Mouse (Mus musculus): ENCODE data around the gene Kcnd3. TPM values are rescaled to one million over a fixed set of nuclear protein-coding genes. Genes with fewer than 3 reads are reported as not detected.

Kcnd3 gene
- polyA plus RNA-seq, 1 experiment = not detected

DNA sequence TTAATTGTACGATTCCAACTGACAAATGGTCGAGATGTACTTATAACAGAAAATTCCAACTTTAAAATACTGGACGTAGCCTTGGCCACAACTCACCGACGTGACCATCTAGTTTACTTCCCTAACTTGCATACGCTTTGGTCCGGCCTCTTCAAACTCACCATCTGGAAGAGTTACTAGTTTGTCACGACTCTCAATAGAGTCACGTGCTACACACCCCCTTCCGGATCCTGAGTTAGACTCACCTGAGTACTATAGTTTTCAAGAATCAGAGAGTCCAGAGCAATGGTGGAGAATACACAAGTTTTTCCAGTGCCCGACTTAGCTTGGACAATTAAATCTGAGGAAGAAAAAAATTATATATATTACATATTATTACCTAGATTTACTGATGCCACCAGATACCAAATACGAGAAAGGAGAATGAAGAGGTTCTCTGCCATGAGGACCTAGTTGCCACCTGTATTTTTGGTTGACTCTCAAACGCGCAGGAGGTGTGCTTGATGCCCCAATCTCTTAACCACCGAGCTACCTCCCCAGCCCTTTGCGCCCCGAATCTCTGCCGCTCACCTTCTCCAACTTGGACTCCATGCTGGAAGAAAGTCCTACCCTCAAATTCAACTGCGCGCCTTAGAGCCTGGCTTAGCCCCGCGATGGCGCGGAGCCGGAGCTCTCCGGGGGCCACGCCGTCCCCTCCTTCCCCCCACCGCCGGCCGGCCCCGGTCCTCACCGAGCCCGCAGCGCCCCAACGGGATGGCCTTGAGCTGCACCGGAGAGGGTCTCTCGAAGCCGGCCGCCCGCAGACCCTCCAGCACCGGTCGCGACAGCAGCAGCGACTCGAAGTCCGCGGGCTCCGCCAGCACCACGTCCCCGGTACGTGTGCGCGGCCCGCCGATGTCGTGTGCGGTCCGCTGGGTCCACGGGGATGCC is 234.5 kb downstream of the Kcnd3 start:
- no peak for TF ChIP-seq GATA1 (IDR thresholded peaks at IDR 0.05; ENCODE audit: borderline replicate concordance, low read length)
- TF ChIP-seq FLI1 (IDR thresholded peaks at IDR 0.05; ENCODE audit: low read length) = no peak
- peaks cover 30% of the 10 kb centered on the region for H3K36me3 ChIP-seq (replicated peaks; ENCODE audit: low read length)

GRCm38 (mm10) chr3:105687324-105688060 is 235.4 kb downstream of the Kcnd3 start, which contains the start of gene Ddx20:
Gene Ddx20 (minus strand): TSS chr3:105687574.
- H3K4me1 ChIP-seq = peaks cover 35% of the 10 kb centered on the region
- TF ChIP-seq GATA1 (IDR thresholded peaks at IDR 0.05; ENCODE audit: borderline replicate concordance, low read length) (no peak), FLI1 (IDR thresholded peaks at IDR 0.05; ENCODE audit: low read length) (peak; percentile 47; the same call in 1 of the 2 replicates)
- H3K36me3 ChIP-seq (replicated peaks; ENCODE audit: low read length) = peaks cover 23% of the 10 kb centered on the region
- peak within 1 kb of the TSS; percentile 99 for H3K4me3 ChIP-seq (replicated peaks)
- no peaks in the 10 kb centered on the region for H3K9me3 ChIP-seq
- peaks cover 2% of the 10 kb centered on the region for H3K27me3 ChIP-seq (replicated peaks)

More for the DNA sequence above, 234.5 kb downstream of the Kcnd3 start:
- H3K27me3 ChIP-seq (replicated peaks) = no peaks in the 10 kb centered on the region
- no peaks in the 10 kb centered on the region for H3K9me3 ChIP-seq
- peak overlapping the region; percentile 99 for H3K4me3 ChIP-seq (replicated peaks)
- H3K4me1 ChIP-seq = peaks cover 35% of the 10 kb centered on the region

DNA sequence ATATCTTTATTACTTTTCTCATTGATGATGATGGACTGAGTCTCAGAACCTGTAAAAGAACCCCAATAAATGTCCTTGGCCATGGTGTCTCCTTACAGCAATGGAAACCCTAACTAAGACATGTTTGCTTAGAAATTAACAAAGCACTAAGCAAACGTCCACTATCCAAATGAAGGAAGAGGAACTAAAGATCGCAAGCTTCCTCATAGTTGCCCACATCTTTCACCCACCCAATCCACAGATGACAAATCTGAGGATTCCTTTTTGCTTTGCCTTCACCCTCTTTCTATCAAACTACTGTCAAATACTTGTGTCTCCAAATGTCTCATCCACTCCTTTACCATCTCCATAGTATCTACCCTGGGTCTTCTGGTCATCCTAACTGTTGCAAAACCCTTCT is 236.4 kb downstream of the Kcnd3 start:
- TF ChIP-seq GATA1 (IDR thresholded peaks at IDR 0.05; ENCODE audit: borderline replicate concordance, low read length) = no peak
- TF ChIP-seq FLI1 (IDR thresholded peaks at IDR 0.05; ENCODE audit: low read length) = no peak
- H3K4me3 ChIP-seq (replicated peaks) = no peak overlapping the region

GRCm38 (mm10) chr3:105693327-105694080 is 241.4 kb downstream of the Kcnd3 start:
- Histone ChIP-seq H3K27me3 (replicated peaks) (peaks cover 40% of the 10 kb centered on the region), H3K36me3 (replicated peaks; ENCODE audit: low read length) (no peaks in the 10 kb centered on the region), H3K4me1 (peaks cover 47% of the 10 kb centered on the region), H3K9me3 (no peaks in the 10 kb centered on the region), H3K4me3 (replicated peaks) (no peak overlapping the region)
- TF ChIP-seq FLI1 (IDR thresholded peaks at IDR 0.05; ENCODE audit: low read length) (no peak), GATA1 (IDR thresholded peaks at IDR 0.05; ENCODE audit: borderline replicate concordance, low read length) (no peak)

More for the DNA sequence above, 236.4 kb downstream of the Kcnd3 start:
- Histone ChIP-seq H3K27me3 (replicated peaks) (peaks cover 8% of the 10 kb centered on the region), H3K4me1 (peaks cover 39% of the 10 kb centered on the region), H3K9me3 (no peaks in the 10 kb centered on the region), H3K36me3 (replicated peaks; ENCODE audit: low read length) (peaks cover 13% of the 10 kb centered on the region)

DNA sequence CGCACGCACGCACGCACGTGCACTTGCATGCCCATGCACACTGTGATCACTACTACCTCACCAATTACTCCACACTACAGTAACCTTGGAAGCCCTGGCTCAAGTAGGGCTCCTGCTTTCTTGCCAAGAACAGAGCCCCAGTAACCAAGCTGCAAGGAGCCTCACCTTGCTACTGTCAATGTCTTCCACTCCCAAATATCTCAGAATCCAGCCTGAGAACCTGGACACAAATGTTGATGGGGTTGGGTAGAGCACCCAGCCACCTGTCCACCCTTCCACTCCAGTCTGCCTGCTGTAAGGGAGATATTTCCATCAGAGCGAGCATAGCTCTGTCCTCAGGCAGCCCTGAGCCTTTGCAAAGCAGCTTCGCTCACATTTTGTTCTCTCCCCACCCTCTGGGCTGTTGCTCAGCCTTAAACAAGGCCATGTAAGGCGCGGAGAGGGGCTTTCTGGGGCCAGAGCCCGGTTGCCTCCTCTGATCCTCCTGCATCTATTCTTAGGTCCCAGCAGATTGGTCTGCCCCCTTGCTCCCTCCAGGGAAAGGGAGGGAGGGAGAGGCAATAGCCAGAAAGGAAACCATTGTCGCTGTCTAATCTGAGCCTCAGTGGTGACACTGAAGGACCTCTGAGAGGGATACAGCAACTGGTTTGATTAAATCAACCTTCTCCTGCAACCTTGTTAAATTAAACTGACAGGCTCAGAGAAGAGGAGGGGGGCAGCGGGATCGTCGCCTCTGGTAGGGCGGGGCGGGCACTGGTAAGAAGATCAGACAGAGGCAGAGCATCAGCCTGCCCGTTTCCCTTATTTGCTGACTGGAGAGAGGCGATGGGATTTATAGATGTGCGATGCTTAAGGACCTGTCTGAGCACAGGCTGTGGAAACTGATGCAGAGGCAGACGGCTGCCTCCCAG is 243.6 kb downstream of the Kcnd3 start:
- Histone ChIP-seq H3K4me1 (peaks cover 56% of the 10 kb centered on the region), H3K27me3 (replicated peaks) (peaks cover 40% of the 10 kb centered on the region), H3K36me3 (replicated peaks; ENCODE audit: low read length) (no peaks in the 10 kb centered on the region), H3K9me3 (no peaks in the 10 kb centered on the region), H3K4me3 (replicated peaks) (peak overlapping the region; percentile 19)
- no peak for TF ChIP-seq FLI1 (IDR thresholded peaks at IDR 0.05; ENCODE audit: low read length)
- no peak for TF ChIP-seq GATA1 (IDR thresholded peaks at IDR 0.05; ENCODE audit: borderline replicate concordance, low read length)

DNA sequence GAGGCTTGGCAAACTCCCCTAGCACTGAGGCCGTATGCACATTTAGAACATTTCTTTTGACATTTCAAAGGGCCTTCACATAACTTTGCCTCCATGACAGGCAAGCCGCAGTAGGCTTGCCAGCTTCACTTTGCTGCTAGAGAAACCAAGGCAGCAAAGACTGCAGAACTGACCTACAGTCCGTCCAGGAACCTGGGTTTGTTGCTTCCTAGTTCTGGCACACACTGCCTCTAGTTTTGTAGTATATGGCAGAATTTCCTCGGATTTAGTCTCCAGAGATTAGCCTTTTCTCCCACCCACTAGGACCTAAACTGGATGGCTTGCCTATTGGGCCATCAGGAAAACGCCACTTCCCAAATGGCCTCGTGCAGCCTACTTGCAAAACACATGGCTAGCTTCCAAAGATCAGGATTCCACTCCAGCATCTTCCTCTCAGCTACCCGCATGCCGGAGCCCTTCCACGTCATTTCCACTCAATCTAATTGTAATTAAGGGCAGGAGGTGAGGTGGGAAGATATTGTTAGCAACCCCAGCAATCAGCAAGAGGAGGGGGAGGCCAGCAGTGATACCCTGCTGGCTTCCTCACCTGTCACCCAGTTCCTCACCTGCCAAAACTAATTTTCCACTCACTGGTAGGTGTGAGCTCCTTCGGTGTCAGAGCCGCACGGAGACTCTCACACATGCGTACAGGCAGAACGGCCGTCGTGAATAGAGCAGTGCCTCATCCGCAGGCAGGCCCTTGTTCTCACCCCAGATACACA is 244.4 kb downstream of the Kcnd3 start:
- TF ChIP-seq FLI1 (IDR thresholded peaks at IDR 0.05; ENCODE audit: low read length) (no peak), GATA1 (IDR thresholded peaks at IDR 0.05; ENCODE audit: borderline replicate concordance, low read length) (no peak)
- H3K4me3 ChIP-seq (replicated peaks) = peak overlapping the region; percentile 19
- no peaks in the 10 kb centered on the region for H3K9me3 ChIP-seq
- H3K4me1 ChIP-seq = peaks cover 65% of the 10 kb centered on the region
- H3K36me3 ChIP-seq (replicated peaks; ENCODE audit: low read length) = no peaks in the 10 kb centered on the region
- peaks cover 40% of the 10 kb centered on the region for H3K27me3 ChIP-seq (replicated peaks)

DNA sequence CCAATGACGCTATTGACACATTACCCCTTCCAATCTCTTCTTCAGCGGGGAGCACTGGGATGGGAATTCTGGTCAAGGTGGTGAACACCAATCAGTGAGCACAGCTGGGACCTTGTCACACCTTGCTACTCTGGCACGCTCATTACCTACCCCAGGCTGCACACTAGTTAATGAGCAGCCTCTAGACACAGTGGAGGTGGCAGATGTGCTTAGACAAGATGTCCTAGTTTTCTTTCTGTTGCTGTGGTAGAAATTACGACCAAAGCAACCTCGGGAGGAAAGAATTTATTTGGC is 245.0 kb downstream of the Kcnd3 start:
- Histone ChIP-seq H3K36me3 (replicated peaks; ENCODE audit: low read length) (no peaks in the 10 kb centered on the region), H3K4me3 (replicated peaks) (no peak overlapping the region), H3K27me3 (replicated peaks) (peaks cover 38% of the 10 kb centered on the region), H3K4me1 (peaks cover 70% of the 10 kb centered on the region), H3K9me3 (no peaks in the 10 kb centered on the region)
- TF ChIP-seq GATA1 (IDR thresholded peaks at IDR 0.05; ENCODE audit: borderline replicate concordance, low read length) = no peak
- TF ChIP-seq FLI1 (IDR thresholded peaks at IDR 0.05; ENCODE audit: low read length) = no peak

DNA sequence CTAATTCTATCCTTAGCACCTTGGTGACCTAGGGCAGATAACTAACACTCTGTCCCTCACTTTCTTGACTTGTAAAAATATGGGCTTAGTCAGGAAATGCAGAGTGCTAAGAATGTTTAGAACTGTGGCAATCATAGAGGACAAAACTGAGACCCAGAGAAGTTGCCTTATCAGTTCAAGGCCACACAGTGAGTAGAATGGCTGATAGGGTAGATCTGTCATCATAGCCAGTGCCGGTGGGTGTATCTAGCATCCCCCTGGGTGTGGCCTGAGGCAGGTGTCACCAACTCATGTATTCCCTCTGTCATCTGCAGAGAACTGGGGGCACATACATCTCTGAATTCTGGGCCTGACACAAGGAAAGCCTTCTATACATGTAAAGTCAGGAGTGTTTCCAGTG is 246.2 kb downstream of the Kcnd3 start:
- H3K4me3 ChIP-seq (replicated peaks) = peak overlapping the region; percentile 0
- peaks cover 34% of the 10 kb centered on the region for H3K27me3 ChIP-seq (replicated peaks)
- peaks cover 80% of the 10 kb centered on the region for H3K4me1 ChIP-seq
- H3K36me3 ChIP-seq (replicated peaks; ENCODE audit: low read length) = no peaks in the 10 kb centered on the region
- H3K9me3 ChIP-seq = no peaks in the 10 kb centered on the region
- TF ChIP-seq FLI1 (IDR thresholded peaks at IDR 0.05; ENCODE audit: low read length) (no peak), GATA1 (IDR thresholded peaks at IDR 0.05; ENCODE audit: borderline replicate concordance, low read length) (no peak)

Data from megakaryocyte, embryonic 14.5 days (primary cell).